Mouse (Mus musculus): Measurements from ENCODE around the gene Sbno1. TPM values are rescaled to one million over a fixed set of nuclear protein-coding genes. Genes with fewer than 3 reads are reported as not detected.

The Sbno1 gene
- polyA plus RNA-seq, 1 experiment: 11.3 TPM

GRCm38 (mm10) chr5:124450051-124450450 lies 24.2 kb upstream of the Sbno1 start:
- Histone ChIP-seq H3K27me3 (ENCODE audit: control insufficient read depth, insufficient read depth, insufficient read length) (no peaks in the 10 kb centered on the region), H3K4me2 (ENCODE audit: low read depth) (no peak overlapping the region), H3K79me2 (ENCODE audit: control insufficient read depth, insufficient read depth) (peaks cover 37% of the 10 kb centered on the region), H3K4me3 (no peak overlapping the region), H3K36me3 (ENCODE audit: control insufficient read depth, insufficient read depth) (peaks cover 45% of the 10 kb centered on the region), H3ac (ENCODE audit: control insufficient read depth, insufficient read length) (no peak overlapping the region)
- TF ChIP-seq POLR2A (IDR thresholded peaks at IDR 0.05; ENCODE audit: insufficient read length, low read depth) (no peak), E2F4 (IDR thresholded peaks at IDR 0.05; ENCODE audit: insufficient read depth) (no peak), MYOG (IDR thresholded peaks at IDR 0.05; ENCODE audit: control insufficient read depth in 1 of 3, insufficient read depth in 1 of 3, insufficient read length in 2 of 3, low read depth in 2 of 3) (no peak)

GRCm38 (mm10) chr5:124449494-124449893 lies 23.7 kb upstream of the Sbno1 start:
- H3K79me2 ChIP-seq (ENCODE audit: control insufficient read depth, insufficient read depth): peaks cover 40% of the 10 kb centered on the region
- H3K36me3 ChIP-seq (ENCODE audit: control insufficient read depth, insufficient read depth): peaks cover 39% of the 10 kb centered on the region

DNA sequence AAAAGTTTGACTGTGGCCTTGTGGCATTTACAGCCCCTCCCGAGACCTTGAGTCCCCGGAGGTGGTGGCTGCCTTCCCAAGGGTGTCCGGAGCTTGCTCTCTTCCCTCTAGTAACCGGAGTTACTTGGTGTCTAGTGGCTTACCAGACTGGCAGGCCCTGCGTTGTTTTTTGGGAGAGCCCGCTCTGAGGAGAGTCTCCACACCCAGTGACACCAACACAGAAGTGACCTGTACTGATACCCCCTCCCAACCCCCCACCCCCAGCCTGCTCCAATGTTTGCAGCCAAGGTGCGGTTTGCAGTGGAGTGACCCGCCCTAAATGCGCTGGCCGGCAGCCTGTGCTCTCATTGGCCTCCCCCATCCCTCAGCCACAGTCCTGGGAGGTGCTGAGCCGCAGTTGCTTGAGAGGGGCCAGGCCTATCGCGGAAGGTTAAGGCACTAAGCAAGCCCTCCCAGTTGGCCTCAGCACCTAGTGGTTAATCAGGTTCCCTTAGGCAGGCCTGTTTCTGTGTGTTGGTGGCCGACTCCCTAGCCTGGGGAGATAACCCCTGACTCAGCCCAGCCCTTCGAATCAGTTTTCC lies 20.6 kb upstream of the Sbno1 start:
- H3ac ChIP-seq (ENCODE audit: control insufficient read depth, insufficient read length): peak overlapping the region; percentile 98
- no peaks in the 10 kb centered on the region for H3K27me3 ChIP-seq (ENCODE audit: control insufficient read depth, insufficient read depth, insufficient read length)
- H3K79me2 ChIP-seq (ENCODE audit: control insufficient read depth, insufficient read depth): peaks cover 70% of the 10 kb centered on the region
- H3K4me2 ChIP-seq (ENCODE audit: low read depth): peak overlapping the region; percentile 74
- peak; percentile 23 for TF ChIP-seq POLR2A (IDR thresholded peaks at IDR 0.05; ENCODE audit: insufficient read length, low read depth)
- TF ChIP-seq POLR2AphosphoS2 (IDR thresholded peaks at IDR 0.05; ENCODE audit: insufficient read length, low read depth): peak; percentile 69
- TF ChIP-seq MYOG (IDR thresholded peaks at IDR 0.05; ENCODE audit: control insufficient read depth in 1 of 3, insufficient read depth in 1 of 3, insufficient read length in 2 of 3, low read depth in 2 of 3): peak in 1 of 3 experiments; percentile 44
- TF ChIP-seq MYOD1 (IDR thresholded peaks at IDR 0.05; ENCODE audit: control insufficient read depth in 1 of 3, insufficient read length in 2 of 3, low read depth in 2 of 3): no peak
- peak overlapping the region; percentile 58 for H3K4me3 ChIP-seq
- peaks cover 21% of the 10 kb centered on the region for H3K36me3 ChIP-seq (ENCODE audit: control insufficient read depth, insufficient read depth)

More at GRCm38 (mm10) chr5:124449494-124449893, 23.7 kb upstream of the Sbno1 start:
- TF ChIP-seq POLR2A (IDR thresholded peaks at IDR 0.05; ENCODE audit: insufficient read length, low read depth) (no peak), MYOD1 (IDR thresholded peaks at IDR 0.05; ENCODE audit: control insufficient read depth in 1 of 3, insufficient read length in 2 of 3, low read depth in 2 of 3) (no peak), MYOG (IDR thresholded peaks at IDR 0.05; ENCODE audit: control insufficient read depth in 1 of 3, insufficient read depth in 1 of 3, insufficient read length in 2 of 3, low read depth in 2 of 3) (no peak), REST (IDR thresholded peaks at IDR 0.05; ENCODE audit: insufficient read depth, insufficient read length) (no peak), CEBPB (IDR thresholded peaks at IDR 0.05; ENCODE audit: insufficient read depth, poor library complexity, severe bottlenecking) (no peak), TCF12 (IDR thresholded peaks at IDR 0.05; ENCODE audit: insufficient read depth, poor library complexity, severe bottlenecking) (no peak), POLR2AphosphoS2 (IDR thresholded peaks at IDR 0.05; ENCODE audit: insufficient read length, low read depth) (no peak), MAX (IDR thresholded peaks at IDR 0.05; ENCODE audit: low read depth) (no peak), USF1 (IDR thresholded peaks at IDR 0.05; ENCODE audit: low read depth) (no peak), SRF (IDR thresholded peaks at IDR 0.05; ENCODE audit: control insufficient read depth, insufficient read length, low read depth) (no peak), TCF3 (IDR thresholded peaks at IDR 0.05; ENCODE audit: insufficient read length, low read depth) (no peak), E2F4 (IDR thresholded peaks at IDR 0.05; ENCODE audit: insufficient read depth) (no peak)
- no peak overlapping the region for H3K4me2 ChIP-seq (ENCODE audit: low read depth)
- H3ac ChIP-seq (ENCODE audit: control insufficient read depth, insufficient read length): no peak overlapping the region
- H3K27me3 ChIP-seq (ENCODE audit: control insufficient read depth, insufficient read depth, insufficient read length): no peaks in the 10 kb centered on the region
- no peak overlapping the region for H3K4me3 ChIP-seq

DNA sequence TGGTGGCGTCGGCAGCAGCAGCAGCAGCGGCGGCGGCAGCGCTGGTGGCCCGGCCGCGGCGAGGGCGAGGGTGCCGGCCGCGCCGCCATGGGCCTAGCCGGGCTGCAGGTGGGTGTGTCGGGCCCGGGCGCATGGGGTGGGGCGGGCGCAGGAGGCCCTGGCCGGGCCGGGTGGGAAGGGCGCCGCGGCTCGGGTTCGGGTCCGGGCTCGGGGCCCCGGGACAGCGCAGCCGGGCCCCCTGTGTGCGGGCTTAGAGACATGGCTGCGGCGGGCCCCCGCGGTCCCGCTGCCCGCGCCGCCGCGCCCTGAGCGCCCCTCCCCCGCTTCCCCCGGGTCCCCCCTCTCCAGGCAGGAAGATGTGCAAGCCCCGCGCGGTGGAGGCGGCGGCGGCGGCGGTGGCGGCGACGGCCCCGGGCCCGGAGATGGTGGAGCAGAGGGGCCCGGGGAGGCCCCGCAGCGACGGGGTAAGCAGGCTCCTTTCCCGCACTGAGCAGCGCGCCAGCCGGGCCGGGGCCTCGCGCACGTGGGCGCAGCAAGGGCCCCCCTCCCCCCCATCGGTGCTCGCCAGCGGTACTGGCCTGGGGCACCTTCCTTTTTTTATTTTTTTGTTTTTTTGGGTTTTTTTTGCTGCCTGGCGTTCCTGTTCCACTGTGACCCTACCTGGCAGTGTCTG lies 20.0 kb upstream of the Sbno1 start:
- Histone ChIP-seq H3ac (ENCODE audit: control insufficient read depth, insufficient read length) (peak overlapping the region; percentile 98), H3K4me3 (peak overlapping the region; percentile 58), H3K27me3 (ENCODE audit: control insufficient read depth, insufficient read depth, insufficient read length) (no peaks in the 10 kb centered on the region), H3K4me2 (ENCODE audit: low read depth) (peak overlapping the region; percentile 74), H3K79me2 (ENCODE audit: control insufficient read depth, insufficient read depth) (peaks cover 76% of the 10 kb centered on the region), H3K36me3 (ENCODE audit: control insufficient read depth, insufficient read depth) (peaks cover 17% of the 10 kb centered on the region)
- TF ChIP-seq POLR2A (IDR thresholded peaks at IDR 0.05; ENCODE audit: insufficient read length, low read depth): peak; percentile 8
- no peak for TF ChIP-seq E2F4 (IDR thresholded peaks at IDR 0.05; ENCODE audit: insufficient read depth)
- peak; percentile 18 for TF ChIP-seq POLR2AphosphoS2 (IDR thresholded peaks at IDR 0.05; ENCODE audit: insufficient read length, low read depth)

- Histone ChIP-seq H3K27me3 (ENCODE audit: control insufficient read depth, insufficient read depth, insufficient read length) (no peaks in the 10 kb centered on the region), H3K4me3 (peak overlapping the region; percentile 58), H3ac (ENCODE audit: control insufficient read depth, insufficient read length) (peak overlapping the region; percentile 98), H3K36me3 (ENCODE audit: control insufficient read depth, insufficient read depth) (peaks cover 13% of the 10 kb centered on the region), H3K4me2 (ENCODE audit: low read depth) (peak overlapping the region; percentile 86), H3K79me2 (ENCODE audit: control insufficient read depth, insufficient read depth) (peaks cover 73% of the 10 kb centered on the region)
- TF ChIP-seq TCF12 (IDR thresholded peaks at IDR 0.05; ENCODE audit: insufficient read depth, poor library complexity, severe bottlenecking): no peak
- no peak for TF ChIP-seq MAX (IDR thresholded peaks at IDR 0.05; ENCODE audit: low read depth)
- TF ChIP-seq CEBPB (IDR thresholded peaks at IDR 0.05; ENCODE audit: insufficient read depth, poor library complexity, severe bottlenecking): no peak
- TF ChIP-seq POLR2A (IDR thresholded peaks at IDR 0.05; ENCODE audit: insufficient read length, low read depth): peak; percentile 81
- peak; percentile 85 for TF ChIP-seq POLR2AphosphoS2 (IDR thresholded peaks at IDR 0.05; ENCODE audit: insufficient read length, low read depth)
- TF ChIP-seq MYOG (IDR thresholded peaks at IDR 0.05; ENCODE audit: control insufficient read depth in 1 of 3, insufficient read depth in 1 of 3, insufficient read length in 2 of 3, low read depth in 2 of 3): peak in 1 of 3 experiments; percentile 20
- no peak for TF ChIP-seq REST (IDR thresholded peaks at IDR 0.05; ENCODE audit: insufficient read depth, insufficient read length)
- TF ChIP-seq E2F4 (IDR thresholded peaks at IDR 0.05; ENCODE audit: insufficient read depth): peak; percentile 26
- TF ChIP-seq MYOD1 (IDR thresholded peaks at IDR 0.05; ENCODE audit: control insufficient read depth in 1 of 3, insufficient read length in 2 of 3, low read depth in 2 of 3): peak in 1 of 3 experiments; percentile 8
These were observed 19.1 kb upstream of the Sbno1 start for GRCm38 (mm10) chr5:124444661-124445561.
